Mouse (Mus musculus) CH12.LX (cell line): ENCODE data around the gene Gm7137.

Experiments used
- CTCF ChIP-seq, 2 experiments: IDR thresholded peaks in 1 of 2; conservative IDR thresholded peaks in 1 of 2; 2 replicates each; pipeline ENCODE4 v1.5.1; 2011 to 2012; ENCODE audit warnings: low read depth in 2 of 2, low read length in 2 of 2, improper control_type of control experiment in 1 of 2, inconsistent platforms in 1 of 2, mild to moderate bottlenecking in 1 of 2, moderate library complexity in 1 of 2
- EP300 ChIP-seq: IDR thresholded peaks from 2 replicates; pipeline ENCODE4 v1.6.1; 2011; ENCODE audit warnings: low read length, improper control_type of control experiment
- JUN ChIP-seq: IDR thresholded peaks from 2 replicates; pipeline ENCODE4 v1.6.1; 2011; ENCODE audit warnings: low read depth, mild to moderate bottlenecking, low read length, improper control_type of control experiment, moderate library complexity; ENCODE audit not compliant: insufficient read depth
- NELFE ChIP-seq: IDR thresholded peaks from 2 replicates; pipeline ENCODE4 v1.6.1; 2011; ENCODE audit warnings: low read depth, low read length, improper control_type of control experiment
- TBP ChIP-seq: conservative IDR thresholded peaks from 2 replicates; pipeline ENCODE4 v1.6.1; 2011; ENCODE audit warnings: low read depth, low read length, improper control_type of control experiment
- TCF12 ChIP-seq: IDR thresholded peaks from 2 replicates; pipeline ENCODE4 v1.6.1; 2014; ENCODE audit warnings: low read depth, mild to moderate bottlenecking, inconsistent platforms, low read length, improper control_type of control experiment
- ZC3H11A ChIP-seq: IDR thresholded peaks from 2 replicates; pipeline ENCODE4 v1.6.1; 2012; ENCODE audit warnings: low read depth, mild to moderate bottlenecking, inconsistent platforms, low read length, improper control_type of control experiment
- ZNF384 ChIP-seq: IDR thresholded peaks from 2 replicates; pipeline ENCODE4 v1.6.1; 2012; ENCODE audit warnings: low read depth, low read length, improper control_type of control experiment, inconsistent platforms

- TF ChIP-seq EP300 (no peak), JUN (no peak), TBP (no peak), NELFE (no peak), ZC3H11A (no peak), TCF12 (no peak), CTCF (conservative IDR thresholded peaks at IDR 0.05 in 1 of 2, IDR thresholded peaks at IDR 0.05 in 1 of 2; ENCODE audit: low read depth in 2 of 2, low read length in 2 of 2) (no peak), ZNF384 (no peak)
Measured at GRCm38 (mm10) chr10:77804095-77804494, 16.1 kb upstream of the Gm7137 start.
